Mouse (Mus musculus) inflammation-experienced regulatory T-cells, adult 6 months (primary cell): ENCODE results near the gene Dhx37. TPM values are rescaled to one million over a fixed set of nuclear protein-coding genes. Genes with fewer than 3 reads are reported as not detected.
"Not testable (repeated sequence)": the region's sequence is repeated elsewhere in the genome, so short reads cannot be mapped to it uniquely, and the experiment has no call there.

Experiments used
- ATAC-seq: one replicate; pipeline ENCODE4 v1.8.0; 2017
- polyA plus RNA-seq, 3 experiments: library from polyadenylated mRNA; unstranded; fragments of 100-300 nt; shearing (Covaris generic); gene quantifications; one replicate each; pipeline ENCODE4 v1.2.1; 2017

The Dhx37 gene
- polyA plus RNA-seq, 3 experiments from 2014 or later: 6.9 to 10.2 (median 9.2) TPM

- no peak for ATAC-seq
Observed at GRCm38 (mm10) chr5:125448026-125448425, 14.1 kb upstream of the Dhx37 start.

GRCm38 (mm10) chr5:125446344-125446743 is 12.4 kb upstream of the Dhx37 start:
- no peak for ATAC-seq

GRCm38 (mm10) chr5:125444554-125444953 is 10.6 kb upstream of the Dhx37 start:
- peak; percentile 71 for ATAC-seq

- ATAC-seq: no peak
Observed at GRCm38 (mm10) chr5:125443915-125444314, 10.0 kb upstream of the Dhx37 start.

- ATAC-seq: no peak
Observed at GRCm38 (mm10) chr5:125443335-125443734, 9.4 kb upstream of the Dhx37 start.

- ATAC-seq: no peak
Observed at GRCm38 (mm10) chr5:125442136-125442995, 8.4 kb upstream of the Dhx37 start.

- ATAC-seq: peak; percentile 71
Observed at GRCm38 (mm10) chr5:125441234-125442114, 7.6 kb upstream of the Dhx37 start, which contains the start of gene Bri3bp. Bri3bp (plus strand) TSS chr5:125441568.

- ATAC-seq: peak; percentile 25
Observed at GRCm38 (mm10) chr5:125440583-125441233, 6.8 kb upstream of the Dhx37 start.

GRCm38 (mm10) chr5:125434347-125434746 is 426 bp upstream of the Dhx37 start:
- ATAC-seq: not testable (repeated sequence)

- not testable (repeated sequence) for ATAC-seq
Observed at GRCm38 (mm10) chr5:125432324-125432723, 1.6 kb downstream of the Dhx37 start.

- ATAC-seq: no peak
Observed at GRCm38 (mm10) chr5:125426343-125426742, 7.6 kb downstream of the Dhx37 start.

DNA sequence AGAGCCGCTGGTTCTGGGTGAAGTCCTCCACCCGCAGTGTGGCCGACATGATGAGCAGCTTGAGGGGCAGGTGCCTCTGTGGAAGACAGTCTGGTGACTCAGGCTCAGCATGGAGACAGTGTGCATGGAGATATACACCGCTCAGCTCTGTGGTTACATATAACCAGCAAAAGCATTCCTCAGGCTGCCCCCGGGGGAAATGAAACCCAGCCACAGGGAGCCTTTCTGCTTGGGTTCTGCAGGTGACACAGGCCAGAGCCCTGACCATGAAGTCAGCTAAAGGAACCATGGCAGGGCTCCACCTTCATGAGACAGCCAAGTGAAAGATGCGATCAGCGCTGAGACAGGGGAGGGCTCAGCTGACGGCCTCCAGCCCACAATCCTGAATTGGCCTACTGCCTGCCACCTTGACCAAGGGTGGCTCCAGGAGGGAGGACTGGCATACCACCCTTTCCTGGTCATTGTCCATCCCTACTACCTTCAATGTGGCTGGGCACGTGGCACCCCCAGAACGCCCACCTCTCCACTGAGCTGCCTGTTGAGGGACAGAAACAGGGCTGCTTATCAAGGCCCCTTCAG is 8.1 kb downstream of the Dhx37 start:
- ATAC-seq: no peak

- ATAC-seq: no peak
Observed at GRCm38 (mm10) chr5:125419124-125419523, 14.8 kb downstream of the Dhx37 start.

GRCm38 (mm10) chr5:125418636-125419035 is 15.3 kb downstream of the Dhx37 start:
- ATAC-seq: no peak

DNA sequence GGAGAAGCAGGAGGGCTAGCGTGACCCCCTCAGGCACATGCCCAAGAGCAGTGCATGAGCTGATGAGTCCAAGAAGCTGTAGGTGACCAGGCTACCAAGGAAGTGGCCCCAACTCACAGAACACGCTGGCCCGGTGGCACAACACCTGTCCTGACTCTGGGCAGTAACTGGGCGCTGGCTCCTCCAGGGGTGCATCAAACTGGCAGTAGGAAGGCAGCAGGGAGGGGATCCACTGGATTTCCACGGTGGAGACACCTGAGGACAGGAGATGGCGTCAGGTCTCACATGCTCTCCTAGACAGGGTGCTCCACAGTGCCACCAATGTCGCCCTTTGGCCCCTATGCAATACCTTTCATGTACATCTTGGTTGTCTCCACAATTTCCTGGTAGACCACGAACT is 17.7 kb downstream of the Dhx37 start:
- ATAC-seq: no peak

DNA sequence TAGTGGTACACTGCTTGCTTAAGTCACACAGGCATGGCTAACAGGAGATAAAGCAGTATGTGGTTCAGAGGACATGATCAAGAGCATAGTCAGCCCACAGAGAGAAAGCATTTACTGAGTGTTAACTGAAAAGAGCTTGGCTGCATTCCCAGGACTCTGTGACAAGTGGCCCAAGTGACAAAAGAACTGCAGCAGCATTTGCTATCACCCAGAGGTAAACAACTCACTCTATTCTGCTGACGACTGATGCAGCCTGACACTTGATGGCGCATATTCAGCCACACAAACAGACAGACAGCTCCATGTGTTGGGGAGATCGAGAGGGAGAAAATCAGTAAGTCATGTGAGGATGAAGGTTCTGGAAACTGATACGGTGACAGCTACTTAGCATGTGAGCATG is 20.2 kb downstream of the Dhx37 start:
- ATAC-seq: no peak

DNA sequence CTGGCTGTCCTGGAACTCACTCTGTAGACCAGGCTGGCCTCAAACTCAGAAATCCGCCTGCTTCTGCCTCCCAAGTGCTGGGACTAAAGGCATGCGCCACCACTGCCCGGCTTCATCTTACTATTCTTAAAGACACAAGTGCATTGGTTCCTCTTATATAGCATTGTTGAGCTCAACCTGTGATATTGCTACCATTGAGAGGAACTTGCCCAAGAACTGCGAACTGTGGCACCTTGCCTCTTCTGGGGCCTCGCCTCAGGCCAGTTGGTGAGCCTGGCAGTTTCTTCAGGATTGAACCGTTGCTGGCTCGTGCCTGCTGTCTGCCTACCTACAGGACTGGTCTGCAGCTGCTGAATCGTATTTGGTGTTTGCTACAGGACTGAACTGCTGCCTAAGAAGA is 21.4 kb downstream of the Dhx37 start:
- ATAC-seq: not testable (repeated sequence)

GRCm38 (mm10) chr5:125411972-125412530 is 21.9 kb downstream of the Dhx37 start:
- no peak for ATAC-seq

DNA sequence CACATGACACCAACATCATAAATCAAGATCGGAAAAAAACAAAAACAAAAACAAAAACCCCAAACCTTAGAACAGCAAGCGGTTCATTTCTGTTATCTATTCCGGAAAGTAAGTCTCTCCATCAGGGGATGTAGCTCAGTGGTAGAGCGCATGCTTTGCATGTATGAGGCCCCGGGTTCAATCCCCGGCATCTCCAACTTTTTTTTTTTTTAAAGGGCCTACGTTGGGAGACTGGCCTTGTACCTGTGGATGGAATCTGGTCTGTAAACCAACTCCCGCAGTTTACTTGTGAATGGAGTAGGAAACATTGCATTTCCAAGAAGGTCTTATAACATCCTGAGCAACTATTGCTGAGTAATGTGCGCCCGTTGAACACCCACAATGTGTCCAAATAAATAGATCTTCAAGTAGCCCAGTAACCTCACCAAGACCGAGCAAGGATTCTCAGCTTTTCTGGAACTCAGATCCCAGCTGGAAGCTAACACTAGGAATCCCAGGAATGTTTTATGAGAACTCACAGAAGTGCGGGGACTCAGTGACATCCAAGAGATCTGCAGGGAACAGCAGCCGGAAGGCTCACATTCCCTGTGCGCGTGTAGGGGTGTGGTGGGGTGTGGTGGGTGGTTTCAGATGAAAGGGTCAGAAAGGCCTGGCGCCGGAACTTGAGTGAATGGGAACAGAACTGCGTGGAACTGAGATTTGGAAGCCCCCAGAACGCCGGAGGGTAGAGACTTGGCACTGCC is 24.4 kb downstream of the Dhx37 start:
- ATAC-seq: no peak

GRCm38 (mm10) chr5:125408842-125409241 is 25.1 kb downstream of the Dhx37 start:
- ATAC-seq: peak; percentile 14

GRCm38 (mm10) chr5:125407910-125408575 is 25.9 kb downstream of the Dhx37 start:
- ATAC-seq: no peak
